Mouse (Mus musculus) midbrain, embryonic 10.5 days (tissue): ENCODE measurements around the gene Lasp1. TPM values are rescaled to one million over a fixed set of nuclear protein-coding genes. Genes with fewer than 3 reads are reported as not detected.

Source experiments
- DNase-seq: peaks from one replicate; pipeline ENCODE4 v3.0.0-alpha.2; 2017; ENCODE audit warnings: low spot score
- H3K27ac ChIP-seq: fragments of 300-500 bp; sonication (generic); replicated peaks from 2 replicates; pipeline ENCODE4 v1.5.1; 2016; ENCODE audit warnings: mild to moderate bottlenecking
- H3K27me3 ChIP-seq: fragments of 300-500 bp; sonication (generic); 2 replicates; pipeline ENCODE4 v1.6.1; 2016; ENCODE audit warnings: low read depth, mild to moderate bottlenecking; ENCODE audit not compliant: poor library complexity, severe bottlenecking
- H3K36me3 ChIP-seq: fragments of 300-500 bp; sonication (generic); 2 replicates; pipeline ENCODE4 v1.6.1; 2016; ENCODE audit warnings: mild to moderate bottlenecking, moderate library complexity
- H3K4me1 ChIP-seq: fragments of 300-500 bp; sonication (generic); 2 replicates; pipeline ENCODE4 v1.6.1; 2016
- H3K4me3 ChIP-seq: fragments of 300-500 bp; sonication (generic); 2 replicates; pipeline ENCODE4 v1.5.1; 2016; ENCODE audit warnings: mild to moderate bottlenecking, moderate library complexity
- H3K9me3 ChIP-seq: fragments of 300-500 bp; sonication (generic); replicated peaks from 2 replicates; pipeline ENCODE4 v1.6.1; 2016; ENCODE audit warnings: mild to moderate bottlenecking
- WGBS: fragments of 180-500 bp; shearing (Covaris S2); methylation state at CpG from one replicate; pipeline ENCODE4 v1.1.7; 2016; 5-methylcytosine and 5-hydroxymethylcytosine counted together
- polyA plus RNA-seq: library from polyadenylated mRNA; unstranded; fragments of >200 nt; fragmentation: Nextera tagmentation; extraction: Ambion mirVana; gene quantifications from 2 replicates; pipeline ENCODE4 v1.2.1, GENCODE M21; 2016

Gene Lasp1
- polyA plus RNA-seq, 1 experiment from 2014 or later, result 75.1 TPM

GRCm38 (mm10) chr11:97816176-97816575 is 17.4 kb downstream of the Lasp1 start:
- WGBS, result 50% methylated on average over 5 of the region's 5 CpGs
- Histone ChIP-seq H3K27ac (peak overlapping the region; percentile 14), H3K4me1 (peaks cover 98% of the 10 kb centered on the region), H3K9me3 (no peaks in the 10 kb centered on the region), H3K36me3 (peaks cover 40% of the 10 kb centered on the region), H3K27me3 (0 out of 2 replicates have a peak, but pooled peaks cover 6% of the 10 kb centered on the region), H3K4me3 (no peak overlapping the region)
- DNase-seq, result no peak

- no peaks in the 10 kb centered on the region for H3K9me3 ChIP-seq
- WGBS, result 55% methylated on average over 9 of the region's 9 CpGs
- H3K27ac ChIP-seq, result peak overlapping the region; percentile 90
- H3K4me3 ChIP-seq, result no peak overlapping the region
- 0 out of 2 replicates have a peak, but pooled peaks cover 6% of the 10 kb centered on the region for H3K27me3 ChIP-seq
- H3K36me3 ChIP-seq, result peaks cover 46% of the 10 kb centered on the region
- H3K4me1 ChIP-seq, result peaks cover 95% of the 10 kb centered on the region
- no peak for DNase-seq
Observed at GRCm38 (mm10) chr11:97816916-97817315, 18.1 kb downstream of the Lasp1 start.

DNA sequence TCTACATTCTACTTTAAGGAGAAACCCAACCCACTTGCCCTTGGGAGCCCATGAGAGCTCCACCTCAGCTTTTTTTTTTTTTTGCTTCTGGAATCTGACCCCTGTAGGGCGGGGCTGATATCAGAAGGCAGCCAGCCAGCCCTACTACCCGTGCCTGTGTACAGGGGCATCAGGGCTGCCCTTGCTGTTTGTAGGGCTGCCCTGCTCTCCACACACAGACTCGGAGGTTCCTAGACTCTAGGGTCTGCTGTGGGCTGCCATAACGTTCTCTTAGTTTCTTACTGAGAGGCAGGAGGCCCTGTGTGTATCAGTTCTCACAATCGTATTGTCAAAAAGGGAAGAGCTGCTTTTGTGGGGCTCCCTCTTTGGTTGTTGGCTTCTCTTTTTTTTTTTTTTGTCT is 18.6 kb downstream of the Lasp1 start:
- Histone ChIP-seq H3K36me3 (peaks cover 46% of the 10 kb centered on the region), H3K4me1 (peaks cover 90% of the 10 kb centered on the region), H3K9me3 (no peaks in the 10 kb centered on the region), H3K27ac (peak overlapping the region; percentile 90), H3K4me3 (0 out of 2 replicates have a peak overlapping the region, but pooled peaks have one; percentile 26), H3K27me3 (0 out of 2 replicates have a peak, but pooled peaks cover 6% of the 10 kb centered on the region)
- WGBS, result 37% methylated on average over 5 of the region's 5 CpGs
- no peak for DNase-seq

DNA sequence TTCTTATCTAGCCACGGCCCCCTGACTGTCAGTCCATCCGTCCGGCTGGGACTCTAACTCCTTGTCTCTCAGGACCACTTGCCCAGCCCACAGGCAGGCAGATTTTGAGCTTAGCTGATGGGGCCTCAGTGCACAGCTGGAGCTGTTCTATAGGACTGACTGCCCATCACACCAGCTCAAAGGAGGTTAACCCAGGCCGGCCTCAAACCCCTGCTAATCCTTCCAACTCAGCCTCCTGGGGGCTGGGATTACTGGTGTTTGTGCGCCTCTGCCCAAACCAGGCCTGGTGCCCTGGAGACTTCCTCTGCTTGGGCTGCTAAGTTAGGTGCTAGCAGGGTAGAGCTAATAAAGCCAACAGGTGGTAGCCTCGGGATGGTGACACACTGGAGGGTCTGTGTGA is 19.2 kb downstream of the Lasp1 start:
- peak; percentile 74 for DNase-seq
- Histone ChIP-seq H3K4me1 (peaks cover 89% of the 10 kb centered on the region), H3K36me3 (peaks cover 50% of the 10 kb centered on the region), H3K27ac (peak overlapping the region; percentile 90), H3K4me3 (peak overlapping the region; percentile 26; the same call in 1 of the 2 replicates), H3K27me3 (0 out of 2 replicates have a peak, but pooled peaks cover 6% of the 10 kb centered on the region), H3K9me3 (no peaks in the 10 kb centered on the region)
- 16% methylated on average over 6 of the region's 6 CpGs for WGBS

- H3K36me3 ChIP-seq, result peaks cover 50% of the 10 kb centered on the region
- 3% methylated on average over 4 of the region's 4 CpGs for WGBS
- peaks cover 88% of the 10 kb centered on the region for H3K4me1 ChIP-seq
- DNase-seq, result peak; percentile 80
- H3K27ac ChIP-seq, result peak overlapping the region; percentile 90
- H3K27me3 ChIP-seq, result 0 out of 2 replicates have a peak, but pooled peaks cover 6% of the 10 kb centered on the region
- H3K4me3 ChIP-seq, result peak overlapping the region; percentile 26; the same call in 1 of the 2 replicates
- H3K9me3 ChIP-seq, result no peaks in the 10 kb centered on the region
Observed at GRCm38 (mm10) chr11:97818571-97818970, 19.8 kb downstream of the Lasp1 start.

DNA sequence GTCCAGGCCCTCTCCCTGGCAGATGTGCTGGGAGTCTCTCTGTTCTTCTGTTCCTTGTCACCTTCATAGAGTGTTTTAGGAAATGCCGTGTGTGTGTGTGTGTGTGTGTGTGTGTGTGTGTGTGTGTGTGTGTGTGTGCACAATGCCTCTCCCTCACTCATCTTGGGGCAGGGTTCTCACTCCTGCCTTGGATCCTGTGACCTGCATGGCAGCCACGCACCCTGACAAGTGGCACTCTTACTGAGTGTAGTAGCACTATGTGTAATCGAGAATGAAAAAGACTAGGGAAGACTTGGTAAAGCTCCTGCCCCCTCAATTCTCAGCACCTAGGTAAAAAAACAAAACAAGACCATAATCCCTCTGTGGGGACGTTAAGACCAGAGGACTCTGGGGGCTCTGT is 20.3 kb downstream of the Lasp1 start:
- Histone ChIP-seq H3K36me3 (peaks cover 49% of the 10 kb centered on the region), H3K9me3 (no peaks in the 10 kb centered on the region), H3K4me1 (peaks cover 82% of the 10 kb centered on the region), H3K27me3 (0 out of 2 replicates have a peak, but pooled peaks cover 6% of the 10 kb centered on the region), H3K27ac (peak overlapping the region; percentile 90), H3K4me3 (no peak overlapping the region)
- WGBS, result 50% methylated on average over 4 of the region's 4 CpGs
- no peak for DNase-seq

DNA sequence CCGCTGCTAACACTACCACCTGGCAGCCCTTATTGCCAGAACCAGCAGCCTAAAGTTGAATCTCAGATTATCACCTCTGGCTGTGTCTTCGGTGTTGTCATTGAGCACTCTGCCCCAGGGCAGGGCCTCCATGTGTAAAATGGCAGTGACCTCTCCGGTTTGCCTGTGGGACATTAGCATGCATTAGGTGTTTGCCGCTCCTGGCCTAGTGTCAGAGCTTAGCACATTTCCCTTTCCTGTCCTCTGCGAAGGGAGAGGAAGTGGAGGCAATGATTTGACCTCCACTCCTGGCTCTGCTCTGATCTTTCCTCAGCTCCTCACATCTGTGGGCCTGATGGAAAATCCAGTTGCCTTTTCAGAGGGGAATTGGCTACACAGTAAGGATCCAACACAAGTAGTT is 21.1 kb downstream of the Lasp1 start:
- Histone ChIP-seq H3K27ac (no peak overlapping the region; the same call in 1 of the 2 replicates), H3K4me3 (no peak overlapping the region), H3K4me1 (peaks cover 74% of the 10 kb centered on the region), H3K36me3 (peaks cover 51% of the 10 kb centered on the region), H3K27me3 (0 out of 2 replicates have a peak, but pooled peaks cover 6% of the 10 kb centered on the region), H3K9me3 (no peaks in the 10 kb centered on the region)
- 84% methylated on average over 5 of the region's 5 CpGs for WGBS
- DNase-seq, result no peak

DNA sequence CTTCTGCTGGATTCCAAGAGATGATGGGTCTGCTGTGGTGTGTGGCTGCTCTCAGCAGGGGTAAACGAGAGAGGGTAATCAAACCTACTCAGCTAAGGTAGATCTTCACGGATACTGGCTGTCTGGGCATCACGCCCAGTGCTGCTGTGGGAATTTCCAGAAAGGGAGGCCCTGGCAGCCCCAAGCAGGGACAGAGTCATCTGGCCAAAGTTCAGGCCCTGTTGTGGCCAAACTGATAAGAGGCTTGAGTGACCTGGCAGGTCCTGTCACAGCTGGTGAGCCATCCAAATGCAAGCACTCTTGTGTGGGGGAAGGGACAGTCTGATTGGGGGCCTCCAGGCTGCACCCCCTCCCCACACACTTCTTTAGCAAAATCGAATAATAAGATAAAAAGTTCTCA is 22.0 kb downstream of the Lasp1 start:
- no peak overlapping the region for H3K4me3 ChIP-seq
- H3K36me3 ChIP-seq, result peaks cover 56% of the 10 kb centered on the region
- H3K27ac ChIP-seq, result peak overlapping the region; percentile 39; the same call in 1 of the 2 replicates
- 72% methylated on average over 4 of the region's 4 CpGs for WGBS
- H3K9me3 ChIP-seq, result no peaks in the 10 kb centered on the region
- H3K27me3 ChIP-seq, result 0 out of 2 replicates have a peak, but pooled peaks cover under 1% of the 10 kb centered on the region
- peaks cover 65% of the 10 kb centered on the region for H3K4me1 ChIP-seq
- DNase-seq, result no peak

DNA sequence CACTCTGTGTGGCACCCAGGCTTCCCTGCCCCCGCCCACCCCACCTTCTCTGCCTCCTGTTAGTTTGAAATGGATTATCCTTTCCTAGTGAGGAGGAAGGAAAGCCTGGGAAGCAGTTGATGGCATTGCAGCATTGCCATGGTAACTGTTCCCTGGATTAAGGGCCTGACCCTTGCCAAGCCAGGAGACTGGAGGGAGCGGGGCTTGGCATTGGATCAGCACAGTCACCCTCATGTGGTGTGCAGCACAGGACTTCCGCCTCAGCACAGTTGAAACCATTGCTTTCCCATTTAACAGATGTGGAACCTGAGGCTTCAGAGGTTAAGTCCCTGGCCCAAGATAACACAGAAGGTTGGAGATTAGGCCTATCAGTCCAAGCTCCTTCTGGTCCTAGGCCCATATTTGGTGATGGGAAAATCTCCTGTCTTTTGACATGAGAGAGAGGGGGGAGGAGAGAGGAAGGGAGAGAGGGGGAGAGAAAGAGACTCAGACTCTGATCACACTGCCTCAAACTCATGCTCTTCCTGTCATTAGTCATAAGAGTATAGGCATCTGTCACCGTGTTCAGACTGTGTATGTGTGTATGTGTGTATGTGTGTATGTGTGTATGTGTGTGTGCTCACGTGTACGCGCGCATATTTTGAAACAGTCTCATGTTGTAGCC is 22.7 kb downstream of the Lasp1 start:
- Histone ChIP-seq H3K9me3 (no peaks in the 10 kb centered on the region), H3K27me3 (no peaks in the 10 kb centered on the region), H3K27ac (0 out of 2 replicates have a peak overlapping the region, but pooled peaks have one; percentile 46), H3K36me3 (peaks cover 54% of the 10 kb centered on the region), H3K4me1 (peaks cover 58% of the 10 kb centered on the region), H3K4me3 (no peak overlapping the region)
- DNase-seq, result no peak
- WGBS, result 91% methylated on average over 8 of the region's 8 CpGs

DNA sequence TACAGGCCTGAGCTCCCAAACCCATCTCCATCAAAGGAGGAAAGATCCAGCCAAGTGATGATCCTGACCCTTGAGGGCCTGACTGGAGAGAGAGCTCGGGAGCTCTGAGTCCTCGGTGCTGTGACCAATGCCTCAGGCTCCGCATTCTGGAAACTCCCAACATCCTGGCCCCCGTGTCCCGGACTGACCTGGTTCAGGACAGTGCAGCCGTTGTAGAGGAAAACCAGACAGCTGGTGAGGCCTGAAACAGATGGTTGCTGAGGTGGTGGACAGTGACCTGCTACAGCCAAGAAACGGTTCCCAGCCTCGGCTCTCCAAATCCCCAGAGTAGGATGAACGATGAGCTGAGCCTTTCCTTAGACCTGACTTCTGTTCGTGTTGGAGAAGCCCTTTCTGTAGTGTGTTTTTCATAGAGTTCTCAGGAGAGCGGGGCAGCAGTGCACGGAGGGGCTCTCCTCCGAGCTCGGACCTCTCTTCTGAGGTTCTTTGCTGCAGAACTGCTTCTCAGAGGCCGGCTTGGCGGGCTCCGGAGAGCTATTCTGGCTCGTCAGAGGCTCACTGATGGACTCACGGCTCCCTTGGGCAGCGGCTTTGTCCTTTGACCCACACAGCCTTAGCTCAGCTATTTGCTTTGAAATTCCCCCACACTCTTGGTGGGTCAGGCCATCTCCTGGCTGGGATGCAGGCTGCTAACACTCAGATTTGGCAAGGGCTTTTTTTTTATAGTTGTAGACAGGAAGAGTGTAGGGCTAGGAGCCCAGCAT is 24.2 kb downstream of the Lasp1 start:
- peak overlapping the region; percentile 56 for H3K27ac ChIP-seq
- no peak for DNase-seq
- no peaks in the 10 kb centered on the region for H3K27me3 ChIP-seq
- WGBS, result 78% methylated on average over 20 of the region's 20 CpGs
- H3K36me3 ChIP-seq, result peaks cover 65% of the 10 kb centered on the region
- H3K4me3 ChIP-seq, result no peak overlapping the region
- peaks cover 43% of the 10 kb centered on the region for H3K4me1 ChIP-seq
- no peaks in the 10 kb centered on the region for H3K9me3 ChIP-seq

GRCm38 (mm10) chr11:97824168-97824567 is 25.4 kb downstream of the Lasp1 start:
- H3K4me1 ChIP-seq, result peaks cover 32% of the 10 kb centered on the region
- peaks cover 70% of the 10 kb centered on the region for H3K36me3 ChIP-seq
- H3K27ac ChIP-seq, result no peak overlapping the region
- 97% methylated on average over 11 of the region's 11 CpGs for WGBS
- H3K4me3 ChIP-seq, result no peak overlapping the region
- H3K27me3 ChIP-seq, result no peaks in the 10 kb centered on the region
- H3K9me3 ChIP-seq, result no peaks in the 10 kb centered on the region
- DNase-seq, result no peak

GRCm38 (mm10) chr11:97824895-97825294 is 26.1 kb downstream of the Lasp1 start:
- no peaks in the 10 kb centered on the region for H3K27me3 ChIP-seq
- no peak overlapping the region for H3K4me3 ChIP-seq
- 0 out of 2 replicates have a peak overlapping the region, but pooled peaks have one; percentile 25 for H3K27ac ChIP-seq
- no peak for DNase-seq
- peaks cover 74% of the 10 kb centered on the region for H3K36me3 ChIP-seq
- WGBS, result 91% methylated on average over 6 of the region's 6 CpGs
- peaks cover 24% of the 10 kb centered on the region for H3K4me1 ChIP-seq
- no peaks in the 10 kb centered on the region for H3K9me3 ChIP-seq
